Mouse (Mus musculus): ENCODE measurements around the gene Ssc5d. TPM values are rescaled to one million over a fixed set of nuclear protein-coding genes. Genes with fewer than 3 reads are reported as not detected.
A peak's percentile ranks its signal among the peaks of the same experiment; 100 is the strongest.

The Ssc5d gene
- polyA plus RNA-seq, 1 experiment from 2014 or later = 2.7 TPM

DNA sequence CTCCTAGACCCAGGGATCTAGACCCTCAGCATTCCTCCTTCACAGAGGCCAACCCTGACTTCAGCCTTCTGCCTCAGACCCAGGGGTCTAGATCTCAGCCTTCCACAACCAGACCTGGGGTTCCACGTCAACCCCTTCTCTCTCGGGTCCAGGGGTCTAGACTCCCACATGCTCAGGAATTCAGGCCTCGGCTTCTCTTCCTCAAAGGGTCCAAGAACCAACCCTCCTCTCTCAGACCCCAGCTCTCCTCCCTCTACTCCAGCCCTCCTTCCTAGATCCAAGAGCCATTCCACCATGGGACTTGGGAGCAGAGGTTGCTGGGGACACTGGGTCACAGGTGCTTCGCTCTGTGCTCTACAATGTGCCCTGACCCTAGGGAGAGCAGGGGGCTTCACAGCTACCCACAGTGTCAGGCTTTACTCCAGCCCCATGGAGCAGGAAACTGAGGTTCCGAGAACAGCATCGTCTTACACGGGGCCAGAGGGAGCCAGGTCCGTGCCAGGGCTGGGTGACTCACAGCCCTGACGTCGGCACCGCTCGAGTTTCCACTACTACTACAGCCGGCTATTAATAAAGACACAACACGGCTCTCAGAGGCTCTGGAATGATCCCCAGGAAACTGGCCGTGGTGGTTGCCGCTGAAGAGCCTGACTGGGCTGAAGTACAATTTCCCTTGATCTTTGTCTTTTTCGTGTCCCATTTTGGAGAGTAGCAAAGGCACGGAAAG is 46.9 kb downstream of the Ssc5d start:
- 0 out of 2 replicates have a peak, but pooled peaks cover 2% of the 10 kb centered on the region for H3K9me3 ChIP-seq (replicated peaks; ENCODE audit: control insufficient read depth, low read length)
- no peak overlapping the region for H3K9ac ChIP-seq (ENCODE audit: low read length)
- H3K4me2 ChIP-seq (ENCODE audit: low read depth, low read length) = no peak overlapping the region
- H3K27ac ChIP-seq (ENCODE audit: low read length) = peak overlapping the region; percentile 61
- ATAC-seq (replicated peaks; ENCODE audit: extremely low read depth, insufficient read depth, low FRiP score) = peak; percentile 85
- no peak overlapping the region for H3K4me3 ChIP-seq (ENCODE audit: low read length)
- H3K27me3 ChIP-seq (ENCODE audit: control insufficient read depth, insufficient read depth, low read length) = no peaks in the 10 kb centered on the region
- WGBS = 35% methylated on average over 18 of the region's 18 CpGs
- H3K36me3 ChIP-seq (ENCODE audit: control insufficient read depth, insufficient read depth) = no peaks in the 10 kb centered on the region
- peaks cover 9% of the 10 kb centered on the region for H3K4me1 ChIP-seq (ENCODE audit: control insufficient read depth, insufficient read depth, low read length)

DNA sequence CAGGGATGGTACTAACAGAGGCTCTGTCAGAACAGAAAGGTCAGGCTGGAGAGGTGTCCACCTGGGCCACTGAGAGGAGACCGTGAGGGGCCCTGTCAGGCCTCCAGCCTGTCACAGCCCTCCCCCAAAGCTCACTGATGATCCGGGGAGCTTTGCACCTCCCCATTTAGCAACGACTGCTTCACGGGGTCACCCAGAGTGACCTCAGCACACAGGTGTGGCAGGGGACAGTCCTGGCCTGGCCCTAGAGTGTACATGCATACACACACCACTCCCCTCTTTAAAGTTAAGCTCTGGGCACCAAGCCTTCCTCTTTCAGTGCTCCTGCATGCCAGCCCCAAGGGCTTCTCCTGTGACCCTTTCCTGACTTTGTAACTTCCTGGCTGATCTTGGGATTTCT is 49.9 kb downstream of the Ssc5d start:
- ATAC-seq (replicated peaks; ENCODE audit: extremely low read depth, insufficient read depth, low FRiP score) = no peak
- WGBS = 53% methylated on average over 4 of the region's 4 CpGs

GRCm38 (mm10) chr7:4976832-4977231 is 51.2 kb downstream of the Ssc5d start:
- Histone ChIP-seq H3K4me2 (ENCODE audit: low read depth, low read length) (no peak overlapping the region), H3K9ac (ENCODE audit: low read length) (no peak overlapping the region), H3K36me3 (ENCODE audit: control insufficient read depth, insufficient read depth) (no peaks in the 10 kb centered on the region), H3K4me1 (ENCODE audit: control insufficient read depth, insufficient read depth, low read length) (peaks cover 7% of the 10 kb centered on the region), H3K9me3 (replicated peaks; ENCODE audit: control insufficient read depth, low read length) (0 out of 2 replicates have a peak, but pooled peaks cover 2% of the 10 kb centered on the region), H3K27ac (ENCODE audit: low read length) (no peak overlapping the region), H3K4me3 (ENCODE audit: low read length) (no peak overlapping the region), H3K27me3 (ENCODE audit: control insufficient read depth, insufficient read depth, low read length) (no peaks in the 10 kb centered on the region)
- ATAC-seq (replicated peaks; ENCODE audit: extremely low read depth, insufficient read depth, low FRiP score) = no peak
- WGBS = 87% methylated on average over 7 of the region's 7 CpGs

More for the DNA sequence above, 49.9 kb downstream of the Ssc5d start:
- H3K4me1 ChIP-seq (ENCODE audit: control insufficient read depth, insufficient read depth, low read length) = peaks cover 9% of the 10 kb centered on the region
- H3K9me3 ChIP-seq (replicated peaks; ENCODE audit: control insufficient read depth, low read length) = 0 out of 2 replicates have a peak, but pooled peaks cover 2% of the 10 kb centered on the region
- H3K9ac ChIP-seq (ENCODE audit: low read length) = no peak overlapping the region
- no peak overlapping the region for H3K27ac ChIP-seq (ENCODE audit: low read length)
- H3K36me3 ChIP-seq (ENCODE audit: control insufficient read depth, insufficient read depth) = no peaks in the 10 kb centered on the region
- H3K27me3 ChIP-seq (ENCODE audit: control insufficient read depth, insufficient read depth, low read length) = no peaks in the 10 kb centered on the region
- no peak overlapping the region for H3K4me2 ChIP-seq (ENCODE audit: low read depth, low read length)
- H3K4me3 ChIP-seq (ENCODE audit: low read length) = no peak overlapping the region

DNA sequence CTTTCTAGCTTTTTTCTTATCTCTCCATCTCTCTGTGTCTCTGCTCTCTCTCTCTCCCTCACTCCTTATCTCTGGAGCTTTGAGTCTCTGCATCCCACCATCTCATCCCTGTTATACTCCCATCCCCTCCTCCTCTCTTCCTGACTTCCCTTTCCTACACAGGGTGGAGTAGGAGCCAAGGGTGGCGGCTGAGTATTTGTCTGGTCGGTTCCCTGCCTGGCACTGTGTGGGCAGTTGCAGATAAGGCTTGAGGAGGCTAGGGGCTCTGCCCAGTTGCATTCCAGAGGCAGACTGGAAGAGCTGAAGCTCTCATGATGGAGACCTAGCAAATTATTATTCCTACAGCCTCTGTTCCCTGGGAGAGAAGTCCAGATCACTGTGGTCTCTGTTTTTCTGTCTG is 62.7 kb downstream of the Ssc5d start:
- no peak for ATAC-seq (replicated peaks; ENCODE audit: extremely low read depth, insufficient read depth, low FRiP score)
- Histone ChIP-seq H3K27ac (ENCODE audit: low read length) (no peak overlapping the region), H3K4me3 (ENCODE audit: low read length) (no peak overlapping the region), H3K27me3 (ENCODE audit: control insufficient read depth, insufficient read depth, low read length) (no peaks in the 10 kb centered on the region; the same call in 1 of the 2 replicates), H3K4me1 (ENCODE audit: control insufficient read depth, insufficient read depth, low read length) (no peaks in the 10 kb centered on the region), H3K9me3 (replicated peaks; ENCODE audit: control insufficient read depth, low read length) (0 out of 2 replicates have a peak, but pooled peaks cover 2% of the 10 kb centered on the region), H3K4me2 (ENCODE audit: low read depth, low read length) (no peak overlapping the region), H3K36me3 (ENCODE audit: control insufficient read depth, insufficient read depth) (peaks cover 14% of the 10 kb centered on the region), H3K9ac (ENCODE audit: low read length) (no peak overlapping the region)
- WGBS = 29% methylated on average over 2 of the region's 2 CpGs

DNA sequence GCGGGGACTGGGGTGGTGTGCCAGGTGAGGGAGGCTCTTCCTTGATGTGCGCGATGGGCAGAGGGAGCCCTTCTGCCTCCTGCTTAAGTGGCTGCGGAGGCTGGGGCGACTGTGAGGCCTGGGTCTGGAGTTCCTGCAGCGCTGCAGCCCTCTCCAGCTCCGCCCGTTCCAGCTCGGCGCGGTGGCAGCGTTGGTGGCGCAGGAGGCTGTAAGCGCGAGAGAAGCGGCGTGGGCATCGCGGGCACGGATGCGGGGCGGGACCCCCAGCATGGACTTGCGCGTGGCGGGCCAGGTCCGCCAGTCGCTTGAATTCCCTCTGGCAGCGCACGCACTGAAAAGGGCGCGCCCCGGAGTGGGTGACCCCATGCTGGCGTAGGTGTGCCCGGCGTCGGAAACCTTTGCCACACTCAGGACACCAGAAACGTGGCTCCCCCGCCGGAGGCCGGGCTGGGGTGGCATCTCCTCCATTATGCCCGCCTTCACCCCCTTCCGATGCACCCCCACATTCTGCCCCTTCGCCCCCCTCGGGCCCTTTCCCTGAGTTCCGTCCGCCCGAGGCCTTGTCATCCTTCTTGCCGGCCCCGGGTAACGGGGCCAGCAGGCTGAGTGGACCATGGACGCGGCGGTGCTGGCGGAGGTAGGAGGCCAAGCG is 67.9 kb downstream of the Ssc5d start:
- H3K27ac ChIP-seq (ENCODE audit: low read length) = no peak overlapping the region
- H3K36me3 ChIP-seq (ENCODE audit: control insufficient read depth, insufficient read depth) = peaks cover 18% of the 10 kb centered on the region
- H3K9me3 ChIP-seq (replicated peaks; ENCODE audit: control insufficient read depth, low read length) = 0 out of 2 replicates have a peak, but pooled peaks cover 5% of the 10 kb centered on the region
- peak overlapping the region; percentile 39 for H3K4me2 ChIP-seq (ENCODE audit: low read depth, low read length)
- peaks cover 12% of the 10 kb centered on the region for H3K27me3 ChIP-seq (ENCODE audit: control insufficient read depth, insufficient read depth, low read length)
- 47% methylated on average over 55 of the region's 55 CpGs for WGBS
- no peak for ATAC-seq (replicated peaks; ENCODE audit: extremely low read depth, insufficient read depth, low FRiP score)
- peak overlapping the region; percentile 1; the same call in 1 of the 2 replicates for H3K4me3 ChIP-seq (ENCODE audit: low read length)
- H3K4me1 ChIP-seq (ENCODE audit: control insufficient read depth, insufficient read depth, low read length) = peaks cover 14% of the 10 kb centered on the region
- 0 out of 2 replicates have a peak overlapping the region, but pooled peaks have one; percentile 32 for H3K9ac ChIP-seq (ENCODE audit: low read length)

DNA sequence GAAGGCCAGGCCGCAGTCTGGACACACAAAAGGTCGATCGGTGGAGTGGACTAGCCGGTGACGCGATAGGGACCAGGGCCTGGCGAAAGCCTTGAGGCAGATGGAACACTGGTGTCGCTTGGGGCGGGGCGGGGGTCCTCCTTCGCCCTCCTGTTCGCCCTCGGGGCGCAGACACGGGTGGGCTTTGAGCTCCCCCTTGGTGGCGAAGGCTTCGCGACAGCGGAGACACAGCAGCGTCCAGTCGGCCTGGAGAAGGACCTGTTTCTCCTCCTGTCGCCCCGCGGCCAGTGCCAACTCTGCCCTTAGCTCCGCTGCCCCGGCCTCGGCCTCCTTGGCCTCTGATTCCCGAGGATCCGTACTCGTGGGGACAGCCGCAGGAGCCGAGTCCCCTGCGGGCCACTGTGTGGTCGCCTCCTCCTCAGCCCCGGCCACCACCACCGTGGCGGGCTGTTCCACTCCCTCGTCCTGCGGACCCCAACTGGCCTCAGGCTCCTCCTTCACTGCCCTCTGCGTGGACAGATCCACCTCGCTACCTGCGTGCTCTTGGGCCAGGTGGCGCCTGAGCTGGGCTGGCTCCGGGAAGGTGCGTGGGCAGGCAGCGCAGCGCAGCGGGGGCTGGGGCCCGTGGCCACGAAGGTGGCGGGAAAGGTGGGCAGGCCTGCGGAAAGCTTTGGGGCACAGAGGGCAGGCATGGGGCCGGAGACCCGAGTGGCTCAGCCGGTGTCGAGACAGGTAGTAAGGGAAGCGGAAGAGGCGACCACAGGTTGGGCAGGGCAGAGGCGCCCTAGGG is 68.6 kb downstream of the Ssc5d start:
- H3K4me3 ChIP-seq (ENCODE audit: low read length) = peak overlapping the region; percentile 1
- 48% methylated on average over 58 of the region's 59 CpGs for WGBS
- peak overlapping the region; percentile 78 for H3K4me2 ChIP-seq (ENCODE audit: low read depth, low read length)
- H3K27ac ChIP-seq (ENCODE audit: low read length) = no peak overlapping the region
- 0 out of 2 replicates have a peak overlapping the region, but pooled peaks have one; percentile 32 for H3K9ac ChIP-seq (ENCODE audit: low read length)
- H3K27me3 ChIP-seq (ENCODE audit: control insufficient read depth, insufficient read depth, low read length) = peaks cover 12% of the 10 kb centered on the region
- peaks cover 18% of the 10 kb centered on the region for H3K36me3 ChIP-seq (ENCODE audit: control insufficient read depth, insufficient read depth)
- no peak for ATAC-seq (replicated peaks; ENCODE audit: extremely low read depth, insufficient read depth, low FRiP score)
- H3K4me1 ChIP-seq (ENCODE audit: control insufficient read depth, insufficient read depth, low read length) = peaks cover 14% of the 10 kb centered on the region
- 0 out of 2 replicates have a peak, but pooled peaks cover 5% of the 10 kb centered on the region for H3K9me3 ChIP-seq (replicated peaks; ENCODE audit: control insufficient read depth, low read length)

Other genes with a start within 250 kb of the Ssc5d start
- 76.6 and 82.0 TPM in 2 replicates for gene Hspbp1, start 240.7 kb upstream of the Ssc5d start, polyA plus RNA-seq (2015; fragmentation: Nextera tagmentation; extraction: Ambion mirVana)
- 0.49 and 1.1 TPM in 2 replicates for gene Brsk1, start 235.2 kb upstream of the Ssc5d start, polyA plus RNA-seq (2015; fragmentation: Nextera tagmentation; extraction: Ambion mirVana)
- 0.06 and 0.33 TPM in 2 replicates for gene Tmem150b, start 200.5 kb upstream of the Ssc5d start, polyA plus RNA-seq (2015; fragmentation: Nextera tagmentation; extraction: Ambion mirVana)
- gene Kmt5c, start 185.7 kb upstream of the Ssc5d start, polyA plus RNA-seq (2015; fragmentation: Nextera tagmentation; extraction: Ambion mirVana) = 53.6 and 59.0 TPM in 2 replicates
- gene Cox6b2, start 172.7 kb upstream of the Ssc5d start, polyA plus RNA-seq (2015; fragmentation: Nextera tagmentation; extraction: Ambion mirVana) = 24.1 and 32.0 TPM in 2 replicates
- not detected in 2 replicates for gene Fam71e2, start 154.5 kb upstream of the Ssc5d start, polyA plus RNA-seq (2015; fragmentation: Nextera tagmentation; extraction: Ambion mirVana)
- 0.11 and 0.20 TPM in 2 replicates for gene Il11, start 142.9 kb upstream of the Ssc5d start, polyA plus RNA-seq (2015; fragmentation: Nextera tagmentation; extraction: Ambion mirVana)
- not detected in 2 replicates for gene Tmem190, start 142.8 kb upstream of the Ssc5d start, polyA plus RNA-seq (2015; fragmentation: Nextera tagmentation; extraction: Ambion mirVana)
- 5.8 and 6.7 TPM in 2 replicates for gene Tmem238, start 136.1 kb upstream of the Ssc5d start, polyA plus RNA-seq (2015; fragmentation: Nextera tagmentation; extraction: Ambion mirVana)
- 191 and 205 TPM in 2 replicates for gene Rpl28, start 132.9 kb upstream of the Ssc5d start, polyA plus RNA-seq (2015; fragmentation: Nextera tagmentation; extraction: Ambion mirVana)
- 338 and 342 TPM in 2 replicates for gene Ube2s, start 113.2 kb upstream of the Ssc5d start, polyA plus RNA-seq (2015; fragmentation: Nextera tagmentation; extraction: Ambion mirVana)
- gene Shisa7, start 81.1 kb upstream of the Ssc5d start, polyA plus RNA-seq (2015; fragmentation: Nextera tagmentation; extraction: Ambion mirVana) = 0.05 and 0.07 TPM in 2 replicates
- 5.6 and 6.3 TPM in 2 replicates for gene Isoc2b, start 55.5 kb upstream of the Ssc5d start, polyA plus RNA-seq (2015; fragmentation: Nextera tagmentation; extraction: Ambion mirVana)
- gene Isoc2a, start 48.6 kb upstream of the Ssc5d start, polyA plus RNA-seq (2015; fragmentation: Nextera tagmentation; extraction: Ambion mirVana) = 2.0 and 2.1 TPM in 2 replicates
- gene Gm36210, start 19.3 kb upstream of the Ssc5d start, polyA plus RNA-seq (2015; fragmentation: Nextera tagmentation; extraction: Ambion mirVana) = 0.11 TPM in 1 of 2 replicates, not detected in the other
- 2.2 and 2.5 TPM in 2 replicates for gene Zfp628, start 10.6 kb upstream of the Ssc5d start, polyA plus RNA-seq (2015; fragmentation: Nextera tagmentation; extraction: Ambion mirVana)
- 3.9 and 4.6 TPM in 2 replicates for gene Nat14, start 3.8 kb upstream of the Ssc5d start, polyA plus RNA-seq (2015; fragmentation: Nextera tagmentation; extraction: Ambion mirVana)
- gene Sbk2, start 38.6 kb downstream of the Ssc5d start, polyA plus RNA-seq (2015; fragmentation: Nextera tagmentation; extraction: Ambion mirVana) = 5.9 and 10.4 TPM in 2 replicates
- gene Sbk3, start 45.4 kb downstream of the Ssc5d start, polyA plus RNA-seq (2015; fragmentation: Nextera tagmentation; extraction: Ambion mirVana) = 0.72 and 0.84 TPM in 2 replicates
- gene Zfp579, start 70.4 kb downstream of the Ssc5d start, polyA plus RNA-seq (2015; fragmentation: Nextera tagmentation; extraction: Ambion mirVana) = 25.8 and 31.3 TPM in 2 replicates
- gene Zfp524, start 88.6 kb downstream of the Ssc5d start, polyA plus RNA-seq (2015; fragmentation: Nextera tagmentation; extraction: Ambion mirVana) = 14.1 and 15.1 TPM in 2 replicates
- 25.6 and 26.2 TPM in 2 replicates for gene Fiz1, start 88.9 kb downstream of the Ssc5d start, polyA plus RNA-seq (2015; fragmentation: Nextera tagmentation; extraction: Ambion mirVana)
- gene Gm44973, start 89.7 kb downstream of the Ssc5d start, polyA plus RNA-seq (2015; fragmentation: Nextera tagmentation; extraction: Ambion mirVana) = 0.95 TPM in 1 of 2 replicates, not detected in the other
- gene Zfp865, start 94.6 kb downstream of the Ssc5d start, polyA plus RNA-seq (2015; fragmentation: Nextera tagmentation; extraction: Ambion mirVana) = 3.9 and 4.0 TPM in 2 replicates
- 1.5 and 2.3 TPM in 2 replicates for gene Ccdc106, start 94.8 kb downstream of the Ssc5d start, polyA plus RNA-seq (2015; fragmentation: Nextera tagmentation; extraction: Ambion mirVana)
- gene 4632433K11Rik, start 108.3 kb downstream of the Ssc5d start, polyA plus RNA-seq (2015; fragmentation: Nextera tagmentation; extraction: Ambion mirVana) = not detected in 2 replicates
- 6.3 and 6.8 TPM in 2 replicates for gene Zfp784, start 112.7 kb downstream of the Ssc5d start, polyA plus RNA-seq (2015; fragmentation: Nextera tagmentation; extraction: Ambion mirVana)
- 14.9 and 15.2 TPM in 2 replicates for gene Zfp580, start 125.8 kb downstream of the Ssc5d start, polyA plus RNA-seq (2015; fragmentation: Nextera tagmentation; extraction: Ambion mirVana)
- 72.8 and 75.3 TPM in 2 replicates for gene U2af2, start 136.4 kb downstream of the Ssc5d start, polyA plus RNA-seq (2015; fragmentation: Nextera tagmentation; extraction: Ambion mirVana)
- gene Epn1, start 154.4 kb downstream of the Ssc5d start, polyA plus RNA-seq (2015; fragmentation: Nextera tagmentation; extraction: Ambion mirVana) = 55.8 and 56.9 TPM in 2 replicates
- gene Rfpl4, start 191.2 kb downstream of the Ssc5d start, polyA plus RNA-seq (2015; fragmentation: Nextera tagmentation; extraction: Ambion mirVana) = not detected in 2 replicates
- gene Rasl2-9, start 200.2 kb downstream of the Ssc5d start, polyA plus RNA-seq (2015; fragmentation: Nextera tagmentation; extraction: Ambion mirVana) = 1.8 and 2.7 TPM in 2 replicates
- gene Vmn1r55, start 223.9 kb downstream of the Ssc5d start, polyA plus RNA-seq (2015; fragmentation: Nextera tagmentation; extraction: Ambion mirVana) = 0.01 TPM in 1 of 2 replicates, not detected in the other